Mouse (Mus musculus) testis, postnatal 10 days (tissue): ENCODE results near the gene Chrm3.

Source experiments
- DNase-seq: peaks from one replicate; pipeline ENCODE4 v3.0.0; 2021; ENCODE audit warnings: low spot score

The Chrm3 gene

DNA sequence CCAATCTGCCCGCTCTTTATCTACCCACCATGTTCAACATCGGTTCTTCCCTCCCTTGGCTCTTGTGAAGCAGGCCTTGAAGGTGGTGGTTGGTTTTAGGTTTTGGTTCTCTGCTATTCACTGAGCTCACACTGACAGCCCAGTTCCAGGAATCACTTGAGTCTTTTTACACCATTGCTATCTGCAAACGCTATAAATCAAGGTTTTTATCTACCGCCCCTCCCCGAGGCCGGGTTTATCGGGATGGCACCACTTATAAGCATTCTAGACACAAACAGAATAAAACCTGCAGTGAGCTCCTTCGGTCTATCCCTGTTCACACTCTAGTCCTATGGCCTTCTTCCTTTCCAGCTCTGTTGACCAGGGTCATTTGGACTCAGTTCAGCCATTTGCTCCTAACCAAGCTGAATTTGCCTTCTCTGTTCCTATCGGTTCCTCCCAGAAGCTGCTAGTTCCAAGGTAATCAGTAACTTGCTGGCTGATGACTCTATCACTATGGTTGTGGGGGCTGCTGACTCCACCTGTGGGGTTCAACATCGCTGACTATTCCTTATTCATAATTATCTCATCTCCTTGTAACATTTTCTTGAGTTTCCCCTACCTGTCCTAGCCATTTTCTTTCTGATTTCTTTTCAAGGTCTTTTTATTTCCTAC lies 291.6 kb downstream of the Chrm3 start:
- no peak for DNase-seq

DNA sequence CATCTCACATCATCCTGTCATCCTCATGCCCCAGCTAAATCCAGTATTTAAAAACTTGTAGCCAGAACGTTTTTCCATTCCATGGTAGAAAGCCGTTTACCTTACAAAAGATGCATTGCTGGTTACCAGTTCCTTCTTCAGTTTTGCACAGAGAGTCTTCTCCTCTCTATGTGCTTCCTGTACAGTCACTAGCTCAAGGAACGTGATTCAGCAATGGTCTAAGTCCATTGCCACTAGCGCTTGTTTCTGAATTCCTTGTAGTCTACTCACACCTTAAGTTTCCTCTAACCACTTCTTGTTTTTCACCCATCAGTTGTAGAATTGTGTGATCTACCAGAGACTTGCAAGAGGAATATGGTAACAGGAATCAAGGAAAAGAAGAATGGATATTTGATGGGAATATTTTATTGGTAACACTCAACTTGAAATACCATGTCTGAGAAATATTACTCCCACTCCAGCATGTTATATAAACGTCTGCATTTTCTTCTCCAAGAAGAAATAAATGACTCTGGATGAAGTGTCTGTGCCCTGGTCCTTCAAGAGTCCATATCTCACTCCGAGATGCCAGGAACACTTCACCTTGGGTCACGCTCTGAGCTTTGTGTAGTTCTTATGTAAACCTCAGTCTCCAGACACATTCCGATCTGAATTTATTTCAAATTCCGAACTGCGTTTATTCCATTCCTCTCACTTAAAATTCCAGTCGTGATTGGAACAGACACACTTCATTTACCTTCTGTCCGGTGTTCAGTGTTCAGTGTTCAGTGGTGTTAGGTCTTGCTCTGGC lies 293.6 kb downstream of the Chrm3 start:
- no peak for DNase-seq

DNA sequence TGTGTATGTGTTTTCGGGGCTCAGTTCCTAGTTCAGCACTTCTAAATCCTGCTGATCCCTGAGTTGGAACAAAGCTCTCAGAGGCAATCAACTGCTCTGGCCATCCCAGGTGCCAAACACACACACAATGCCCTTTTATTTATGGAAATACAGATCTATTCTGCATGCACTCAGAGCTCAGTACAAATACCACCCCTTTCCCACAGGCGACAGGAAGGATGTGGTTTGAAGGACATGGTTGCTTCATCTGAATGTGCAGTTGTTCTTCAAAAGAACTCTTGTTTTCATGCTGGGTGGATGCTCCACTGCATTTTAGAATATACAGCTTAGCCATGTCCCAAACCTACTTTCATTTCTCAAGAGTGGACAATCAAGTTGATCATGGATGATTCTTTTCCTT lies 294.9 kb downstream of the Chrm3 start:
- DNase-seq, result no peak

DNA sequence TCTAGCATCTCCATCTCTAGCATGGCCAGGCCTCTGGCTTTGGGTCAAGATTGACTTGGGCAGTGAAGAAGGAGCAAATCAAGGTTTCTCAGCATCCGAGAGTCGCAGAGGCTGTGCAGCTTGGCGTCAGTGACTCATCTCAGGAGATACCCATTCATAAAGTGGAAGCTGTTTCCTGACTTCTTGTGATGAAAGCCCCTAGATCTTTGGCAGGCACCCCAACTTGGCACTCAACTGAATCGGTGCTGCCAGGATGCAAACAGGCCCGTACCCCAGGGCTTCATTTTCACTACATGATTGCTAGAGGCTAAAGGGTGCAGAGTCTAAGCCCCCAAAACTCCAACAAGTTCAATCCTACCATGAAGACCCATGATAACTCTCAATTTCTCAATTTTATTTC lies 298.0 kb downstream of the Chrm3 start:
- DNase-seq, result no peak

DNA sequence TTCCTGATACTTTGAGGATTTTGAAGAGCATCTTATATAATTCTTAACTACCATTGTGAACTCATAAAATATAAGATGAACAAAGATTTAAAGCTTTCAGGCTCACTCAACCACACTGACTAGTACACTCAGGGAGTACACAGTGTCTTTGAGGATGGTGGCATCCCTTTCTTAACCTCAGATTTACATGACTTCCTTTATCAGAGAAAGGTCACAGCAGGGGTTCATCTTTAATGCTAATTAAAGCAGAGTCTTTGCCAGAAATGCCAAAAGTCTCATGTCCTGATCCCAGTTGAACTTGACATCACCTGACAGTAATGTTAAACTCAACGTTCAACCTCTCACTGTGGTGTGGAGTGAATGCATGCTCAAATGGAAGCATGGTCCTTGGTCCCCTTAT lies 301.7 kb downstream of the Chrm3 start:
- DNase-seq, result no peak

DNA sequence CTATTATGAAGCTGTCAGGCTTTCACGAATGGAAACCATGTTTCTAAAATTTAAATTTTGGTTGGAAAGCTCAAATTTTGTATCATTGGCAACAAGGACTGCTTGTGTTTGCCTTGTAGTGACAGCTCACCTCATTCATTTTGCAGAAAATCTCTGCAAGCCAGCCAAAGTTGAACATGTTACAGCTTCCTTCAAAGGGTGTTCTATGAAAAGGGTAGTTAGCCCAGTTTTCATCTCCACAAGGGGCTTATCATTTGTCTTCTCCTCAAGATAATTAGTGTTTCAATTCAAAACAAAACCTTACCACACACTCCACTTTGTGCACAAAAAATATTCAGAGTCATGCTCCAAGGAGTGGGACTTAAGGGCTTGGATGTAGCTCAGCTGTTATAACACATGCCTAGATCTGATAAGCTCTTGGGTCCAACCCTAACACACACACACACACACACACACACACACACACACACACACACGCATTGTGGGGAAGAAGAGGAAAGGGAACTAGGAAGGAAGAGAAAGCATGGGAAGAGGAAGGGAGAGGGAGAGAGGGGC lies 302.9 kb downstream of the Chrm3 start:
- no peak for DNase-seq

DNA sequence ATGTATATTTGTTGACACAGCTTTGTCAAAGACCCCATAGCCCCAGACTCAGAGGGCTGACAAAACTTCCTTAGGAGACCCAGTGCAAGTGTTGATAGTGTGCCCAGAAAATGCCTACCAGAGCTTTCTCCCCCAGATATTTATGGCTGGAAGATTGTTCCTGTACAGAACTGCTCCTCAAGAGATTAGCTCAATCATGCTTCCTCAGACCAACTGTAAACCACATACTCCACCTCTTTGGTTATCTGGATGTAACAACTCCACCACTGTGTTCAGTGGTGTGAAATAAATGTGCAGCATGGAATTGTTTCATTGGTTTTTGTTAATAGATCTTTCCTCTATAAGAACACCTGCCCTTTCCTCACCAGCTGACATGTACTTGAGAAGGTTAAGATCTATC lies 306.6 kb downstream of the Chrm3 start:
- DNase-seq, result no peak

DNA sequence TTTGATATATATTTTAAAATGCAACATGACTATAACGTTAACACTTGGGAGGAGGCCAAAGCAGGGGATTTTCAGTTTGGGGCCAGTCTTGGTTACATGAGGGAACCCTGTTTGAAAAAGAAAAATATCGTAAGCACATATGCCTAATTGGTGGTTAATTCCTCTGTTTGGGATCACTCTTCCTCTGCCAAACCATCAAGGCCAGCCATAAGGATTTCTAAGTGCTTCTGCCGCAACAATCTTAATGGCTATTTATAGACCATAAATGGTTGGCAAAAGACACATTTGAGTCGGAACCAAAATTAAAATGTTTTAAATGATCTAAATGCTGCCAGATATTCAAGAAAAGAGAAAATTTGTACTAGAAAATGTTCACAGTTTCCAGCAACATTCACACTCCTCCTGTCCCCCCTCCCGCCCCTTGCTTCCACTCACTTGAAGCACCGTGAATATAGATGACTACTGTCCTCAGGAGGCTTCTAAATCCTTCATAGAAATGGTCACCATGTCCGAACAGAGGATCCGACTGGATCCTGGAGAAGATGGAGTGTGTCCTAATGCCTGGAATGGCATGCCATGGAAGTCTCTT lies 307.3 kb downstream of the Chrm3 start:
- no peak for DNase-seq

DNA sequence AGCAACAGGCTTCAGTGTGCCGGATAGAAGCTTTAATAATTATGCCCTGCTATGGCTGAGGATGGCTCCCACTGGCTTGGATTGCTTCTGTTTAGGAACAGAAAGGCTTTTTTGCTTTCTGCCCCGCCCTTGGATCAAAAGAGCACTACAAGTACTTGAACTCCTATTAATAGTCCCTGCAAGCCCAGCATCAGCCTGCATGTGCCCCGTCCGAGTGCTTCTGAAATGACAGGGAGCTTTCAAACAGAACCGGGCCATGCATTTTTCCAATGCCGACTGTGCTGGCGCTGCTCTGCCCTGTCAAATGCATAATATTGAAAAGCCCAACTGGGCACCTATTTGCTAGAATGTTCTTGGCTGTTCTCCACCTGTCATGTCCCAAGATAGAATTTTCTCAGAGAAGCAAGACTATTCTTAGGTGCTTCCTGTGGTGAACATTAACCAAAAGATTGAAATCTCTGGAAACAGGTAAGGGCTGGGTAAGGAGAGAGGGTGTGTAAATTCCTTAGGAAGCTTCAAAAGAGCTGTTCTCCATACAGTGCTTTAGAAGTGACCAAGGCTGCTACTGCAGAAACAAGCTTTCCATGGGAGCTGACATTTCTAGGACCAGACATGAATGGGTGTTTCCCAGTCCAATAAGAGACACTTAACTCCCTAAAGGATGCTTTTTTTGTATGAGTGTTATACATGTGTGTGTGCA lies 314.8 kb downstream of the Chrm3 start:
- no peak for DNase-seq

DNA sequence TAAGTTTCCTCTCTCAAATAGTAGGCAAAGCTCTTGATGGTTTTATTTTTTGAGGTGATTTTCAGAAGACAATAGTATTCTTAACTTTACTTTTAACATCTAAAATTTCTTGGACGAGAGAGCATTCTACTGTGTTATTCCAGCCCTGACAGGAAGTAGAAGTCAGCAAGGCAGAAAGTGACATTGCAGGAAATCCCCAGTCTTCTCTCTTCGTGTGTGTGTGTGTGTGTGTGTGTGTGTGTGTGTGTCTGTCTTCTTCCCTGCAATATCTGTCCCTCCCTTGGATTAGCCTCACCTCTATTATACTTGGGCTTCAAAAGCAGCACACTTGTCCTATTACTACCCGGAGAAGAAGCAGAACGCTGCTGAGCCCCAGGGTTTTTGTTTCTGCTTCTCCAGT lies 316.6 kb downstream of the Chrm3 start:
- no peak for DNase-seq

DNA sequence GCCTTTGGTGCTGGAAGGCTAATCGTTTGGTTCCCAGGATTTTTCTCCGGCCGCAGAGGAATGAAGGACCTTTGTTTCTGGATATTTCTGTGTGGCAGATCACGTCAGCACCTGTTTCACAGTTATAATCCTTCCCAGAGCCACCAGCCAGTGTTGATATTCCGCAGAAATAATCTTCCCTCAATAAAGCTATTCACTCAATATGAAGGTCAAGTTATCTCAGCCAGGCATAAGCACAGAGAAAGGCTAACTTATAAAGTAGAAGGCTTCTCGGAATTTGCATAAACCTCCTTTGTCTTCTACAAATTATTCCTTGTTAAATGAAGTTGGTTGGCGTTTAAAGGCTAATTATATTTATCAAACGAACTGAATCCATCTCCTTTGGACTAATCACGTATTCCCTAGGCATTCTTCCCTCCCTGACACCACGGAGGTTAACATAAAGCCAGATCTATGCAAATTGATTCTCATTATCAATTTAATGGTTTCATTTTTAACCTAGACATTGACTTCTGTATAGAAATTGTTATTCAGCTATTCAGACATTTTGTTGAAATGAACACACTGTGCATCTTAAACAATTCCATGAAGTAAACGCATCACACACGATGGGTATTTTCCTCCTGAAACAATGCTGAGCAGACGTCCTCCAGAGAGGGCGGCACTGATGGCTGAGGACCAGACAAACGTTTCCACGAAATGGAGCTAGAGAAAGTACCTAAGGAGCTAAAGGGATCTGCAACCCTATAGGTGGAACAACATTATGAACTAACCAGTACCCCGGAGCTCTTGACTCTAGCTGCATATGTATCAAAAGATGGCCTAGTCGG lies 326.9 kb downstream of the Chrm3 start:
- DNase-seq, result no peak

DNA sequence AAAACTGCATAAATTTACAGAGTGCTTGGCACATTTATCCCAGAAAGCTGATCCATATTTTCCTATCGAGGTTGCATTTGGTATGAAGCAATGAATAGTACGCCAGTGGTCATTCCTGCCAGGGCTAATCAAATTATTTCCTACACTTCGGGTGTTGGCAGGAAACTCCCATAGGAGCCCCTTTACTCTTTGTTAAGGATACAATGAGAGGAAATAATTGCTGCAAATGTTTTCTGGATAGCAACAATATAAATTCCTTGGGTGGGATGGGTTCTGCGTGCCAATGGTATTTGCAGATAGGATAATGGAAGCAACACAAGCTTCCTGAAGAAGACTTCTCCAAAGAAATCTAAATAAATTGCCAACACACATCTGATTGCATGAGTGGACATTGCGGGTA lies 329.1 kb downstream of the Chrm3 start:
- no peak for DNase-seq

DNA sequence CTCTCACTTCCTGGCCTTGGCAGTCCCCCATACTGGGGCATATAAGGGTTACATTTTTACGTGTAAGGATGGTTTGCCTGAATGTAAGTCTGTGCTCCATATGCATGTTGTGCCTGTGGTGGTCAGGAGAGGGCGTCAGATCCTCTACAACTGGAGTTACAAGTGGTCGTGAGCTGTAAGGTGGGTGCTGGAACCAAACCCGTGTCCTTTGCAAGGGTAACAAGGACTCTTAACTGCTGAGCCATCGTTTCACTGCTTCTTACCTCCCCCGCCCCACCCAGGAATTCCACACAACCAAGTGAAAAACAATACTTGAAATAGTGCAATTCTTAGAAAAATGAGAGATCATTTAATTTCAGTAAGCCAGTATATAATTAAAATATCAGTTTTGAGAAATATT lies 330.7 kb downstream of the Chrm3 start:
- DNase-seq, result no peak

DNA sequence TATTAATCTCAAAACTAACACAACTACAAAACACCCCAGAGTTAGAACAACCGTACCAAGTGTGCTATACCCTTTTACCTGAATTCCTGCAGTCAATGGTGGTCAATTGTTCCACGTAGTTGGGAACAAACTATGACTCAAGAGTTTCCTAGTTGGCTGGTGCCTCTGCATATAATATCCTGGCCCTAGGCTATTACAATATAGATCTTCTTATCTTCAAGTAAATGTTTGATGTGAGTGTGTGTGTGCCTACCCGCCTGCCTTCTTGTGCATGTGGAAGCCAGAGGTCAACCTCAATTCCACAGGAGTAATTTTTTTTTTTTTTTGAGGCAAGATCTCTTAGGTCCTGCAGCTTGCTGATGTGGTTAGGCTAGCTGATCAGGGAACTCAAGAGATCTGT lies 335.5 kb downstream of the Chrm3 start:
- DNase-seq, result no peak

DNA sequence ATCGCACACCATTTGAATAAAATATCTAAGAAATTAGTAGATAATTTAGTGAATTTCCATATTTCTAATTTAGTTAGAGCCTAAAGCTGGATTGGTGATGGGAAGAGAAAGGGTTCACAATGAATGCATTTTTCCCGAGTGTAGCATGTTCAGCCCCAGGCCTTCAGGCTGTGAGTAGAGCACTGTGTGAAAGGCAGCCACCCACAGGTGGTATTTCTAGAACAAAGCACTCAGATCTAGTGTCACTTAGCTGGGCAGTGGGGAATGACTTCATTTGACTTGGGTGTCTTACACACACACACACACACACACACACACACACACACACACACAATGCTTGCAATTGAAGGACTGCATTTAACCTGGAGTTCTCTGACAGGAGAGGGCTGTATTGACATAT lies 337.5 kb downstream of the Chrm3 start:
- no peak for DNase-seq

DNA sequence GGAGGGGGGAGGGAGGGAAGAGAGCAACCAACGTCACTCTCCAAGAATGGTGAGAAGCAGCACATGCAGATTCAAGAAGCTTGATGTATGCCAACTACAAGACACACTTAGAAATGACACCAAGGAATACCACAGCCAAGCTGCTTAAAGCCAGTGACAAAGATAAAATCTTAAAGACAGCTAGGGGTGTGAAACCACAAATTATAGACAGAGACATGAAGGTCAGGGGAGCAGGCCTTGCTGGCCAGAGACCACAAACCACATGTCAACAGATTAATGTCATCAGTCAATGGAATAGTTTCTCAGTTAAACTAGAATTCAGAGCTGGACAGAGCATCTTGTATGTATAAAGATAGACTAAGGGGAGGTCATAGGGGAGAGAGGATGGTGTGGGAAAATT lies 341.4 kb downstream of the Chrm3 start:
- no peak for DNase-seq

DNA sequence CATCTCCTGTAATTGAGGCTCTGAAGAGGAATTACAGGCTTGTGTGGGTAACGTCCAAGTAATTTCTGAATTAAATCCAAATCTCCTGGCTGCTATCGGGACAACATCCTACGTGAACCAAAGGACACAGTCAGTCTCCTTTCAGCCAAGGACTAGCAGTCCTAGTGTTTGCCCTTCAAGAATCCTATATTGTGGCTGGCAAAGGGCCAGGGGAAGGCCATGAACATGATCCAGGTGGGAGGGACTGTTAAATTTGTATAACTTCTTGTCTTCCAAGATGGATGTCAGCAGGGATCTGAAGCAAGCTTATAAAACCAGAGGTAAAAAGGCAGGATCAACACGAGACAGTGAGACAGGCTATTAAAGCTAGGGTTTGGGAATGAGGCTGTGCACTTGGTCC lies 357.7 kb downstream of the Chrm3 start:
- DNase-seq, result no peak

DNA sequence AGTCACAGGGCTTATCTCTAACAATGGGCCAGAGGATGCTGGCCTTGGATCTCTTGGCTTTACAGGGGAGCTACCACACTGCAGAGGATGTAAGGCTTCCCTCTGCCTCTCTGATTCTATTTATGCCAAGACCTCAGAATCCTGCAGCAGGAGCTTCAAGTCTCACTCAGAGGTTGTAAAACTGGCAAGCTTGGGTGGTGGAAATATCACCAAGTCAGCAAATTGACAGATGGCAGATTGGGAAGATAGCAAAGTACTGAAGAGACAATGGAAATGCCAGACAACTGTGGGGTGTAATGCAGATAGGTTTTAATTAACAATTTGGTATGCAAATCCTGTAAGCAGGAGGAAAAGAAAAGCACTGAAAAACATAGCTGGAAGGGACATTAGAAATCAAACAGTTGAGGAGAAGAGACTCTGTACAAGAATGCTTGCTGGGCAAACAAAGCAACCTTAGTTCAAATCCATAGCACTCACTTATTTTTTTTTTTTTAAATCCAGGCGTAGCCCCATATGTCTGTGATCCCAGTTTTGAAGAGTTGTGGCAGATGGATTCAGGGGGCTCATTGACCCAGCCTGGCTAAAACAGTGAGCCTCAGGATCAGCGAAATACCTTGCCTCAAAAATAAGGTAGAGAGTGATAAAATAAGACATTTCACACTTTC lies 362.9 kb downstream of the Chrm3 start:
- no peak for DNase-seq

DNA sequence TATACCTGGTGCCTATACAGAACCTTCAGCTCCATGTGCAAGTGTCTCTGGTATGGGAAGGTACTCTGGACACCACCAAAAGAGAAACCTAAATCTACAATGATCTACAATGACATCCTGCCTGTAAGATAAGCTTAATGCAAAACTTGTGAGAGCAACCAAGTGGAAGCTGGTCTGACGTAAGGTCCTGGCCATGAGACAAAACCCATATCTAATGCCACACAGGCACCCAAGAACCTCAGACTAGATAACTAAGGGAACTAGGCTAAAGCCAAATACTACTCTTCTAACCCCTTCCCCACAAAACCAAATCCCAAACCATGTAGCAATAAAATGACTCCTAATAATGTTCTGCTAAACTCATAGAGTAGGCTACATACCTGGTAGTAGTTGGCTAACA lies 364.8 kb downstream of the Chrm3 start:
- DNase-seq, result no peak

DNA sequence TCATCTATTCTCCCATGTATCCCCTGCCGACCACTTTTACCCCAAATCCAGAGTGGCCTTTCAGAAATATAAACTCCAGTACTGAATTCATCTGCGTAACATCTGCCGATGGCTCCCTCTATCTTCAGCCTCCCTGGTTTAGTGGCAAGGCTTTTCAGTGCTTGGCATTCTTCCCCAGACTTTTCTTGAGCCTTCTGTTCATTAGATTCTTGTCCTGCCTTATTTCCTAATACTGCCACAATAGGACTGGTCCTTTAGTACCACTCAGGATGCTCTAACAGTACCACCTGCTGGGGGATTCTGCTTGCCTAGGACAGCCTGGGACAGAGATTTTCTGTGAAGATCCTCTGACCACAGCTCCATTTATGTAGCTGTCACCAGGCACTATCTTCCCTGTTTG lies 367.1 kb downstream of the Chrm3 start:
- DNase-seq, result no peak

DNA sequence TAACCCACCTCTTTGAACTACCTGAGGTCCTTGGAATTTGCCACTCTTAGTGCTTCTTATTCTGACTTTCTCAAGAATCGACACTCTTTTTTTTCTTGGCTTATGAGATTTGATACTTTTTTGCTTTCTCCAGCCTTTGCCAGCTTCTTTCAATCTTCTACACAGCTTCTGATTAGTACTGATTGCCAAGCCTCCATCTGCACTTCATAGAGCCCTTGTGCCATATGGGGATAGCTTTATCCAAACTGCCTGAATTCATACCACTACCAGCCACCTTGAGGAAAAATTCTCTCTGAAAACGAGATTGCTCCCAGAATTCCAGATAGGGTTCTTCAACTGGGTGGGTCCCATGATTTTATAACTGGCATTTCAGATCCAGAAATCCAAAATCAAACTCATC lies 368.0 kb downstream of the Chrm3 start:
- DNase-seq, result no peak
